Mouse (Mus musculus): ENCODE data around the gene Plk5.

DNA sequence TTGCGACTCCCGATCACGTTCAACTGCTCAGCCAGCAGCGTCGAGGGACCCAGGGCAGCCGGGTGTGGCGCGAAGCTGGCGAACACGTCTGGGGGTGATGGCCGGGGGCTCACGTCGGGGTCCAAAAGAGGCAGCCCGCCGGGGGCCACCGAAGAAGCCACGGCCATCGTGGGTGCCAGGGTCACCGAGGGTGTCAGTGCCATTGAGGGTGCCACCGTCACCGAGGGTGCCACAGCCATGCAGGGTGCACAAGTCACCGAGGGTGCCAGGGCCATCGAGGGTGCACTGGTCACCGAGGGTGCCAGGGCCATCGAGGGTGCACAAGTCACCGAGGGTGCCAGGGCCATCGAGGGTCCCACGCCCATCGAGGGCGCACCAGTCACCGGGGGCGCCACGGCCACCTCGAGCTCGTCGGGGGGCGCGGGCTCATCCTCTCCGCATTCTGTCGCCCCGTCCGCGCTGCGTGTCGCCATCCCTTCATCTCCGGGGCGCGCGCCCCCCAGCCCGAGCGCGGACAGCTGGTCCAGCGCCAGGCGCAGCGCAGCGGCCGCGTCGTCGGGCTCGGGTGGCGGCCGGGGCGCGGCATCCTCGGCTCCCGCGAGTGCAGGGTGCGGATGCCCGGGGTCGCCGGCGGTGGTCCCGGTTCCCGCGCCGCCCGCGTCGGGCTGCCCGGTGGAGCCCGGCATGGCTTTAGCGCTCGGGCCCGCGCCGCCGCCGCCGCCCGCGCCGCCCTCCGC, 30.6 kb downstream of the Plk5 start:
- no peak for TF ChIP-seq CTCF (IDR thresholded peaks at IDR 0.05; ENCODE audit: low read depth, low read length)
- TF ChIP-seq POLR2A (IDR thresholded peaks at IDR 0.05; ENCODE audit: insufficient read depth, low read length) = no peak

Measured in ES-Bruce4 (cell line).